Mouse (Mus musculus) gastrocnemius, postnatal 14 days (tissue): ENCODE results near the gene Mrpl20. TPM values are rescaled to one million over a fixed set of nuclear protein-coding genes. Genes with fewer than 3 reads are reported as not detected.
A peak's percentile ranks its signal among the peaks of the same experiment; 100 is the strongest.

ENCODE experiments used
- DNase-seq: peaks from one replicate; pipeline ENCODE4 v3.0.0; 2021; ENCODE audit warnings: mixed read lengths
- intact Hi-C: fragments of 180-260 bp; cut with DNase I; formaldehyde crosslinking; loops from one replicate; pipeline ENCODE4 v1.15.1; 2025; ENCODE audit warnings: low total_unique reads
- microRNA-seq, 2 experiments: library from miRNA; unstranded; fragments of <30 nt; microRNA quantifications; one replicate each; pipeline ENCODE4 v1.2.0; 2021
- total RNA-seq, 2 experiments: library from RNA; stranded (reverse); gene quantifications; 2 replicates each; pipeline ENCODE4 v1.2.3; 2021

Mrpl20 gene
- total RNA-seq, 2 experiments from 2014 or later = 45.4 to 48.3 TPM

GRCm38 (mm10) chr4:155847591-155848352 is 45.1 kb downstream of the Mrpl20 start:
- intact Hi-C loops = no loop called here

GRCm38 (mm10) chr4:155848434-155849095 is 45.9 kb downstream of the Mrpl20 start:
- peak; percentile 73 for DNase-seq
- intact Hi-C loops = no loop called here

More at GRCm38 (mm10) chr4:155847591-155848352, 45.1 kb downstream of the Mrpl20 start:
- DNase-seq = peak; percentile 48

GRCm38 (mm10) chr4:155849391-155849790 is 46.7 kb downstream of the Mrpl20 start:
- intact Hi-C loops = no loop called here
- no peak for DNase-seq

DNA sequence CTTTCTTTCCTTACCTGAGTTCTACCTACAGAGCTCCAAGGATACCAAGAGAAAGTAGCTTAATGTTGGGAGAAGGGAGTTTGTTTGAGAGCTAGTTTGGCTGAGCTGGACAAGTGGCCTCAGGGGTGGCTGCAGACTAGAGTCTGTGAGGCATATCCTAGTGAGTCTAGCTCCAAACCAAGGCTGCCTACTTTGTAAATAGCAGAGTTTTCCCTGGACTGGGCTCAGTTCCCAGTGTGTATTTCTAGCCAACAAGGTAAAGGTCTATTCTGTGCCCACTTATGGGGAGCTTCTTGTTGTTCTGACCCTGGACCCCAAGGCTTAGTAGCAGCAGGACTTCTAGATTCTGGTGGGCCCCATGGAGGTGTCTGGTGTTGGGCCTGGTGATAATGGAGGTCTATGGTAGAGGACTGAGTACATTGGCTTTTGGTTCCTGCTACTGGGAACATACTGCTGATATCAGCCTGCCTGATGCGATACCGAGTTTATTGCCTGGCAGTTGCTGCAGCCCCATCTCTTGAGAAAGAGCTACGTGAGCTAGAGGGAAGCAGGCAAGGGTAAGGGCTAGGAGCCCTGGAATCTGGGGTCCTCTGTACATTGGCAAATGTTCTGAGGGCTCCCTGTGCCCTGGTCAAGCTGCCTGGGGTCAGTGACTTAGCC is 47.2 kb downstream of the Mrpl20 start:
- intact Hi-C loops = no loop called here
- DNase-seq = no peak

DNA sequence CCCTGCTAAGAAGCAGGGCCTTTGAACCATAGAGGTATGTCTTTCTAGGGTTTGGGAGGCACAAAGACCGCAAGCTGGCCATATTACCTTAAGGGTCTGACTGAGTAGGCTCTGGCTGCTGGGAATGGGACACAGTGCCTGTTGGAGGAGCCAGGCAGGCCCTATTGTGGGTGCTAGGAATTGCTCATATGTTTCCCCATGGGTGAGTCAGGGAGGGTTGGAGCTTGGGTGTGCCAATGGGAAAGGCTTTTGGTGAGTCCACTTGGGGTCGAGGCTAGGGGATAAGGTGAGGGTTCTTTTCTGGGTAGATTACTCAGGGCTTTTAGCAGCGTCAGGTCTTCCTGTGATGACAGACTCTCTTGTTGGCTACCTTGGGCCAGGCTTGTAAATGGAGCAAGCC is 48.7 kb downstream of the Mrpl20 start:
- intact Hi-C loops = no loop called here

DNA sequence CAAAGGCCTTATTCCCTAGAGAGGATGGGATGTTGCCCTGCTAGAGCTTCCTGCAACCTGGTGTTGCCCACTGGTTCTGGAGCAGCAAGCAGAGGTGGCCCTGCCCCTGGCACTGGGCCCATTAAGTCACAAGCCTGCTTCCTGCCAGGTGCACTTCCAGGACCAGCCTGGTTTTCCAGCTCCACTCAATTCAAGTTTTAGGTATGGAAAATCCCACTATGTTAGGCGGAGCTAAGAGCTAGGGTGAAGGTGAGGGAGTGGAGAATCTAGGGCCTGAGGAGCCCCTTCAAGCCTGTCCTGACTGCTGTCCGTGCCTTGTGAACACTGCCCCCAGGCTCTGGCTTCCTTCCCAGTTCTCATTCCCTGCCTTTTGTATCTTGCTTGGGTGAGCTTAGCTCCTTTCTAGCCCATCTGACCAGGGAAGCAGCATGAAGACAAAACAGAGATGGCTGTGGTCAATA is 49.3 kb downstream of the Mrpl20 start:
- intact Hi-C loops = no loop called here
- DNase-seq = no peak

More for the DNA sequence above, 48.7 kb downstream of the Mrpl20 start:
- no peak for DNase-seq

DNA sequence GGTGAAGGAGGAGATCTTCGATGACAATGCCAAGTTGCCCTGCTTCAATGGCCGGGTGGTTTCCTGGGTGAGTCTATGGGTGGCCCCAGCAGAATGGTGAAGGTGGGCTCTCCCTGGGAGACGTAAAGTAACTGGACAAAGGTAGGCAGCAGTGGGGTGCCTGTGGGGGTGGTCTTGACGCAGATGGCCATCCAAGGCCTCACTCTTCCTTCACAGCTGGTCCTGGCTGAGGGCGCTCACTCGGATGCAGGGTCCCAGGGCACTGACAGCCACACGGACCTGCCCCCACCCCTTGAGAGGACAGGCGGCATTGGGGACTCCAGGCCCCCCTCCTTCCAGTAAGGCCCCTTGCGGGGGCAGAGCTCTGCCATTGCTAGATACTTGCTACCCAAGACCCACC is 50.7 kb downstream of the Mrpl20 start:
- intact Hi-C loops = no loop called here
- no peak for DNase-seq

DNA sequence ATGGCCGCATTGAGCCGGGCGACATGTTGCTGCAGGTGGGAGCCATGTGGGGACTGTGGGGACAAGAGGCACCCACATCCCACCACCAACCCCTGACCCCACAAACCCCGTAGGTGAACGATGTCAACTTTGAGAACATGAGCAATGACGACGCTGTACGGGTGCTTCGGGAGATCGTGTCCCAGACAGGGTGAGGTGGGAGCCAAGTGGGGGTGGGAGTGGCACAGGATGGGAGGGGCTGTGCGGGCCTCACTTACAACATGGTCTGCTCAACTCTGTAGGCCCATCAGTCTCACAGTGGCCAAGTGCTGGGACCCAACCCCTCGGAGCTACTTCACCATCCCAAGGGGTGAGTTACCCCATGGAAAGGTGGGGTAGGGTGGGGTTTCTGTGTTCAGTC is 52.3 kb downstream of the Mrpl20 start:
- no peak for DNase-seq
- intact Hi-C loops = no loop called here

DNA sequence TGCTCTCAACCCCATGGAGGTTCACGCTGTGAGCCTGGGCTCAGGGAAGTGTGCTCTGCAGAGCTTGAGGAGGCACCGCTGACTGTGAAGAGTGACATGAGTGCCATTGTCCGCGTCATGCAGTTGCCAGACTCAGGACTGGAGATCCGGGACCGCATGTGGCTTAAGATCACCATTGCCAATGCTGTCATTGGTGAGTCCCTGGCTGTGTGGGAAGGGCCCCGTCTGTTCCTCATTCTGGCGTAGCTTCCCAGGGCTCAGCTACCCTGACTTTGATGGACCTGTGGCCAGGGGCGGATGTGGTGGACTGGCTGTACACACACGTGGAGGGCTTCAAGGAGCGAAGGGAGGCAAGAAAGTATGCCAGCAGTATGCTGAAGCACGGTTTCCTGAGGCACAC is 53.4 kb downstream of the Mrpl20 start:
- DNase-seq = no peak
- intact Hi-C loops = no loop called here

DNA sequence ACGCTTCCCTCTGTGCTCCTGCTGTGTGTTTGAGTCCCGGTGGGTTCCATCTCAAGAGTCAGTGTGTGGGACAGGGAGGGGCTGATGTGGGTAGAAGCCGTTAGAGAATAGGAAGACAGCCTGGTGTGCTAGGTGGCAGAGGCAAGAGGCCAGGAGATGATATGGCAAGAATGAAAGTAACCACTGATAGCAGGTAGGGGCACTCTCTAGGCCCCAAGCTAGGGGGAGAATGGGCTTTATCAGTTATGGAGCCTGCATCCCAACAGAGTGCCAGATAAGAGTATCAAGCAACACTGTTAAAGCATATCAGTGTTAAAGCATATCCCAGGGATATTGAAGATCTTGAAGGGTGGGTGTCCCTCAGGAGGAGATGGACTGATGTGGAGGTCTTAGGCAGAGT is 54.2 kb downstream of the Mrpl20 start:
- no peak for DNase-seq
- intact Hi-C loops = no loop called here

GRCm38 (mm10) chr4:155859318-155859717 is 56.6 kb downstream of the Mrpl20 start:
- intact Hi-C loops = no loop called here
- DNase-seq = no peak

Small RNAs within 50 kb of the gene (microRNA-seq; reads per million reads assigned to microRNA genes)
- gene Gm27743 = 0 reads per million in 2 experiments

Other genes starting within 250 kb of the Mrpl20 start
- gene Nadk, start 240.5 kb upstream of the Mrpl20 start, total RNA-seq = 10 to 100 TPM; 14.5 to 19.6 TPM
- gene Slc35e2, start 201.5 kb upstream of the Mrpl20 start, total RNA-seq = 1 to 10 TPM; 4.6 to 4.7 TPM
- 10 to 100 TPM; 25.9 TPM for gene Cdk11b, start 178.0 kb upstream of the Mrpl20 start, total RNA-seq
- gene Gm10563, start 157.5 kb upstream of the Mrpl20 start, total RNA-seq = not detected
- 10 to 100 TPM in 1 of 2 experiments, 1 to 10 TPM in 1; 8.0 to 11.4 TPM for gene Mmp23, start 149.5 kb upstream of the Mrpl20 start, total RNA-seq
- 10 to 100 TPM; 11.3 to 13.3 TPM for gene Mib2, start 133.7 kb upstream of the Mrpl20 start, total RNA-seq
- 1 to 10 TPM; 2.8 to 3.9 TPM for gene Fndc10, start 108.5 kb upstream of the Mrpl20 start, total RNA-seq
- gene Ssu72, start 98.1 kb upstream of the Mrpl20 start, total RNA-seq = 10 to 100 TPM; 42.6 TPM
- gene Tmem240, start 68.1 kb upstream of the Mrpl20 start, total RNA-seq = under 1 TPM; 0.57 to 0.66 TPM
- gene Atad3a, start 41.8 kb upstream of the Mrpl20 start, total RNA-seq = 10 to 100 TPM; 23.9 to 26.1 TPM
- gene Vwa1, start 28.2 kb upstream of the Mrpl20 start, total RNA-seq = 10 to 100 TPM in 1 of 2 experiments, 1 to 10 TPM in 1; 9.0 to 13.8 TPM
- 1 to 10 TPM; 1.3 to 1.4 TPM for gene Tmem88b, start 17.0 kb upstream of the Mrpl20 start, total RNA-seq
- not detected for gene Ankrd65, start 12.4 kb upstream of the Mrpl20 start, total RNA-seq
- 10 to 100 TPM; 20.6 to 29.0 TPM for gene Ccnl2, start 9.6 kb downstream of the Mrpl20 start, total RNA-seq
- 10 to 100 TPM; 78.8 to 80.8 TPM for gene Aurkaip1, start 28.4 kb downstream of the Mrpl20 start, total RNA-seq
- 10 to 100 TPM; 75.4 to 79.4 TPM for gene Mxra8, start 36.8 kb downstream of the Mrpl20 start, total RNA-seq
- 10 to 100 TPM; 88.6 to 89.4 TPM for gene Dvl1, start 44.5 kb downstream of the Mrpl20 start, total RNA-seq
- under 1 TPM; 0.10 to 0.13 TPM for gene Tas1r3, start 60.5 kb downstream of the Mrpl20 start, total RNA-seq
- 10 to 100 TPM; 16.5 to 17.0 TPM for gene Cptp, start 66.6 kb downstream of the Mrpl20 start, total RNA-seq
- gene Ints11, start 66.7 kb downstream of the Mrpl20 start, total RNA-seq = 10 to 100 TPM; 15.4 to 15.9 TPM
- 10 to 100 TPM in 1 of 2 experiments, 1 to 10 TPM in 1; 9.2 to 13.1 TPM for gene Pusl1, start 88.9 kb downstream of the Mrpl20 start, total RNA-seq
- 10 to 100 TPM; 10.1 to 10.3 TPM for gene Acap3, start 88.9 kb downstream of the Mrpl20 start, total RNA-seq
- 10 to 100 TPM; 46.3 to 51.7 TPM for gene Ube2j2, start 141.0 kb downstream of the Mrpl20 start, total RNA-seq
- gene C1qtnf12, start 159.4 kb downstream of the Mrpl20 start, total RNA-seq = 10 to 100 TPM; 13.3 to 19.9 TPM
- 1 to 10 TPM; 2.6 TPM for gene B3galt6, start 189.8 kb downstream of the Mrpl20 start, total RNA-seq
- 10 to 100 TPM; 77.4 to 78.0 TPM for gene Sdf4, start 190.0 kb downstream of the Mrpl20 start, total RNA-seq
- under 1 TPM; 0.64 to 0.82 TPM for gene Tnfrsf4, start 211.0 kb downstream of the Mrpl20 start, total RNA-seq
- not detected for gene Tnfrsf18, start 223.3 kb downstream of the Mrpl20 start, total RNA-seq